Mouse (Mus musculus) cerebellum, adult 2 months (tissue): ENCODE measurements around the gene Fam129a. TPM values are rescaled to one million over a fixed set of nuclear protein-coding genes. Genes with fewer than 3 reads are reported as not detected.

Experiments
- DNase-seq, 2 experiments: peaks; one replicate each; pipeline ENCODE4 v3.0.0; 2021
- H3K27ac ChIP-seq: fragments of 200-500 bp; 2 replicates; pipeline ENCODE4 v1.5.1; 2012; ENCODE audit warnings: low read length, control low read depth, inconsistent platforms; ENCODE audit not compliant: insufficient read depth
- H3K27me3 ChIP-seq: fragments of 200-500 bp; 2 replicates; pipeline ENCODE4 v1.6.1; 2012; ENCODE audit warnings: inconsistent platforms, mild to moderate bottlenecking, low read length, moderate library complexity; ENCODE audit not compliant: control insufficient read depth, insufficient read depth
- H3K4me1 ChIP-seq: fragments of 200-500 bp; 2 replicates; pipeline ENCODE4 v1.6.1; 2011; ENCODE audit warnings: low read length; ENCODE audit not compliant: control insufficient read depth, insufficient read depth
- H3K4me3 ChIP-seq: fragments of 200-500 bp; replicated peaks from 2 replicates; pipeline ENCODE3; 2011; ENCODE audit warnings: mild to moderate bottlenecking, low read depth, low read length, control low read depth; ENCODE audit not compliant: insufficient read depth
- CTCF ChIP-seq: fragments of 200-500 bp; IDR thresholded peaks from 2 replicates; pipeline ENCODE4 v1.5.1; 2011; ENCODE audit warnings: low read depth, mild to moderate bottlenecking, control low read depth, low read length, moderate library complexity, borderline replicate concordance; ENCODE audit not compliant: insufficient read depth
- POLR2A ChIP-seq: fragments of 200-500 bp; IDR thresholded peaks from 2 replicates; pipeline ENCODE4 v1.6.1; 2011; ENCODE audit warnings: low read length, control low read depth, borderline replicate concordance; ENCODE audit not compliant: insufficient read depth
- WGBS: fragments of 180-500 bp; shearing (Covaris S2); methylation state at CpG from one replicate; pipeline ENCODE4 v1.1.7; 2018; 5-methylcytosine and 5-hydroxymethylcytosine counted together
- polyA plus RNA-seq: library from polyadenylated mRNA; depleted of rRNA; stranded (reverse); fragments of >200 nt; gene quantifications from 2 replicates; pipeline ENCODE4 v1.2.3, GENCODE M21; 2012

Gene Fam129a
- polyA plus RNA-seq, 1 experiment: 1.3 TPM

DNA sequence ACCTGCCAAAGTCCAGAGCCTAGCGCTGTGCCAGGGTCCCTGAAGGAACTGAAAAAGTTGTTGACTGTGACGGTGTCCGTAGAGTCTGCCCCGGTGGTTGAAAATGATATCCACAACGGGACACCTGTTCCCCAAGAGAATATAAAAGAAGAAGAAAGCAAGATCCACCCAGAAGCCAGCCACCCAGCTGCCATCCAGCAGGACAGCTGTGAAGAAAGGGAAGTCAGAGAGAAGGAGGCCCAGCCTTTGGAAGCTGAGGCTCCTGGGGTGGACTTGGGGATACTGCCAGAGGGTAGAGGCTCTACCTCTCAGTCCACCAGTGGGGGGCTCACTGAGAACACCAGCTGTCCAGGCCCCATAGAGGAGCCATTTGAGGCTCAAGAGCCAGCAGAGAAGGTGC lies 146.6 kb downstream of the Fam129a start:
- TF ChIP-seq CTCF: no peak
- TF ChIP-seq POLR2A: no peak
- DNase-seq: no peak
- H3K27ac ChIP-seq: no peak overlapping the region
- 85% methylated on average over 5 of the region's 5 CpGs for WGBS
- H3K4me1 ChIP-seq: peaks cover 17% of the 10 kb centered on the region
- no peak overlapping the region for H3K4me3 ChIP-seq
- no peaks in the 10 kb centered on the region for H3K27me3 ChIP-seq

DNA sequence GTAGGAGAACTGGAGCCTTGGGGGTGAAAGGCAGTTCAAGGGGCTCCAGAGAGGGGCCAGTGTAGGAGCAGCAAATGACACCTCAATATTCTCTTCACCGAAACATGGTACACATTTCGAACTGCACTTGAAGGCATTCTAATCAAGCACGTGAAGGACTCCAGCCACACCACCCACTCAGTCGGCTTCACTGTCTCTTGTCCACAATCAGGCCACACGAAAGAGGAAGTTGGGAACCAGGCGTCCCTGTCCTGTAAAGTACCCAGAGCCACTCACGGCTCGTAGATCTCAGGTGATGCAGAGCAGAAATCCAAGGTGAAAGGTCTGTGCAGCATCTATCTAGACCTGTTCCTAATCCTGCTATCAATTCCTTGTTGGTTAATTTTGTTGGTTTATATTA lies 147.6 kb downstream of the Fam129a start:
- no peak for DNase-seq
- no peak overlapping the region for H3K4me3 ChIP-seq
- TF ChIP-seq CTCF: no peak
- TF ChIP-seq POLR2A: no peak
- H3K27ac ChIP-seq: no peak overlapping the region
- peaks cover 17% of the 10 kb centered on the region for H3K4me1 ChIP-seq
- no peaks in the 10 kb centered on the region for H3K27me3 ChIP-seq
- 97% methylated on average over 8 of the region's 8 CpGs for WGBS

DNA sequence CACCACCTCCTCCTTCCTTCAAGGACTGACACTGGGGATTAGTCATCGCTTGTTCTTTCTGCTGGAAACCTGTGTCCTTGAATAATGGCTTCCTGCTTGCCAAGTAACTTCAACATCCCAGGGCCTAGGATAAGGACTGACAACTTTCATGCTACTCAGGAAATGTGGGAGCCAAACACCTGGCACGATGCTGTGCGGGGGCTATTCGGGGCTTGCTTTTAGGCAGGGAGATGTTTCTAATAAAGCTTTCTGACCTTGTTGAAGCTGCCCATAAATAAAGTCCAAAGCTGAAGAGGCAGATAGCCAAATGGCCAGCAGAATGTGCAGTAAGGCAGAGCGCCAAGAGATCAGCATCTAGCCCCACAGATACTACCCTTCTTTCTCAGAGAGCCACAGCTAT lies 148.9 kb downstream of the Fam129a start:
- TF ChIP-seq CTCF (no peak), POLR2A (no peak)
- Histone ChIP-seq H3K27ac (no peak overlapping the region), H3K4me1 (peaks cover 17% of the 10 kb centered on the region), H3K27me3 (no peaks in the 10 kb centered on the region), H3K4me3 (no peak overlapping the region)
- WGBS: 31% methylated on average over 5 of the region's 5 CpGs
- DNase-seq: peak in 1 of 2 experiments; percentile 18

DNA sequence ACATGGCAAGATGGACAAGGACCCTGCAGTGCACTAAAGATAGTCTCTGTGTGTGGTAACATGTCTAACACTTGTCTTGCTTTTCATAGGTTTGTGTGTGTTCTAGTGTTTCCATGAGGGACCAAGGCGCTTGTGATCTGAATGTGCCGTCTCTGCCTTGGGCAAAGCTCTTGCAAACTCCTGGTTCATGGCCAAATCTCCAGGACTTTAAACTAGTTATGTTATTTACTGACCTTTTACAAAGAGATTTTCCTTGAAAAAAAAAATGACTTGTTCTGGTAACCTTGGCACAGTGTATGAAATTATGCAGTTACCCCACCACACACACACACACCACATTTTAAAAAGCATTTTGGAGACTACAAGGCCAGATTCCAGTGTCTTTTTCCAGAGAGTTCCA lies 149.6 kb downstream of the Fam129a start:
- WGBS: 70% methylated on average over 2 of the region's 2 CpGs
- DNase-seq: no peak
- Histone ChIP-seq H3K27ac (no peak overlapping the region), H3K4me3 (no peak overlapping the region), H3K27me3 (no peaks in the 10 kb centered on the region), H3K4me1 (peaks cover 17% of the 10 kb centered on the region)
- TF ChIP-seq CTCF: no peak
- no peak for TF ChIP-seq POLR2A

DNA sequence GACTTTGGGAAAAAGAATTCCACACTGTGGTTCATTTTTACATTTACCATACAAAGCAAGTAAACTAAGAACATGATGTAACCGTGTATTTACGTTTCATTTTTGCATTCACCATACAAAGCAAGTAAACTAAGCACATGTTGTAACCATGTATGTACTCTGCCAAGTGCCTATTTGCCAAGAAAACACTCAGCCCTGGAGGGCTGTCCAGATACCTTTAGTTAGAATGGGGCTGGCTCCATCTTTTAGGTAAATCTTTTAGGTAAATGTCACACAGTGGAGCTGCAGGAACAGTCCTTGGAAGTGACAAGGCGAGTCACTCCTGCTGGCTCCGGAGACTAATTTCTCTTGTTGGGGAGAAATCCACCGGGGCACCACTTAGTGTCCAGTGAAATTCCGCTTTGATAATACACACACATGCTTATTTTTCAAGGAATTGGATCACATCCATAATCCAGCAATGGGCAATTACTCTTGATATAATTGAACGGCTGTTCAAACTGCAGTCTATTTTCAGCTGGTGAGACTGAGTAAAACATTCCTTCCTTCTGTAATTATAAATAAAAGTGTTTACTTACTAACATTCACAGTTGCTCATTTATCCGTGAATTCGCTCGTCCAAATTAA lies 150.5 kb downstream of the Fam129a start:
- 22% methylated on average over 10 of the region's 10 CpGs for WGBS
- no peak for TF ChIP-seq POLR2A
- no peak for TF ChIP-seq CTCF
- DNase-seq: peak in 1 of 2 experiments; percentile 6

DNA sequence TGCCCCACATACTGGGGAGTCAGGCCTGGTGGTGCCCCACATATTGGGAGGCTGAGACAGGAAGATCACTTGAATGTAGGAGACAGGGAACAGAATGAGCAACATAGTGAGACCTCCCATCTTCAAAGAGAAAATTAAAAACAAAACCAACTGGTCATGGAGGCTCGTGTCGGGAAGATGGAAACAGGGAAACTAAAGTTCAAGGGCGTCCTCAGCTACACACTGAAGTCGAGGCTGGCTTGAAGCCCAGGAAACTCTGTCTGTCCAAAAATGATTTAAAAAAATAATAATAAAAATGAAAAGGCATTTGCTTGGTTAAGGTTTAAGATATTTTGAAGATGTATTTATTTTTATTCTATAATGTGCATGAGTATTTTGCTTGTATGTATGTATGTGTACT lies 152.8 kb downstream of the Fam129a start:
- DNase-seq: no peak
- Histone ChIP-seq H3K4me3 (no peak overlapping the region), H3K27ac (no peak overlapping the region), H3K4me1 (peaks cover 17% of the 10 kb centered on the region), H3K27me3 (no peaks in the 10 kb centered on the region)
- TF ChIP-seq POLR2A: no peak
- 88% methylated on average over 4 of the region's 4 CpGs for WGBS

More for the DNA sequence above, 150.5 kb downstream of the Fam129a start:
- Histone ChIP-seq H3K27me3 (no peaks in the 10 kb centered on the region), H3K4me3 (no peak overlapping the region), H3K4me1 (peaks cover 17% of the 10 kb centered on the region), H3K27ac (no peak overlapping the region)

DNA sequence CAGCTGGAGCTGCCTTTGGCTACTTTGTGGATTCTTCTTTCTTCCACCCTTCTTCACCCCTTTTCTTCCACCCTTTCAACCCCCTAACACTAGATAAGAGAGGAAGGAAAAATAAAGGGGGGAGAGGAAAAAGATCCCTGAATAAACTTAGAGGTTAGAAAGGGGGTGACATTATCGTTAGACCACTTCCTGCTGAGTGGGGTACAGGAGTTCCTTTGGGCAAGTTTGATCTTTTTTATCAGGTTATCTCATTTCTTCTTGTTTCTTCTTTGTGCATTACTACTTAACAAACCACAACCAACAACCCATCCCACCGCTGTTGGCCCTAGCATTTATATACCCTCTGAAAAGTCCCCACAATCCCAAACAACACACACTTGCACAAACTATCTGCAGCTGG lies 154.6 kb downstream of the Fam129a start:
- H3K27ac ChIP-seq: no peak overlapping the region
- 86% methylated on average over 2 of the region's 2 CpGs for WGBS
- H3K4me3 ChIP-seq: no peak overlapping the region
- no peak for TF ChIP-seq POLR2A
- TF ChIP-seq CTCF: no peak
- H3K4me1 ChIP-seq: peaks cover 7% of the 10 kb centered on the region; the same call in 1 of the 2 replicates
- no peak for DNase-seq
- no peaks in the 10 kb centered on the region for H3K27me3 ChIP-seq

DNA sequence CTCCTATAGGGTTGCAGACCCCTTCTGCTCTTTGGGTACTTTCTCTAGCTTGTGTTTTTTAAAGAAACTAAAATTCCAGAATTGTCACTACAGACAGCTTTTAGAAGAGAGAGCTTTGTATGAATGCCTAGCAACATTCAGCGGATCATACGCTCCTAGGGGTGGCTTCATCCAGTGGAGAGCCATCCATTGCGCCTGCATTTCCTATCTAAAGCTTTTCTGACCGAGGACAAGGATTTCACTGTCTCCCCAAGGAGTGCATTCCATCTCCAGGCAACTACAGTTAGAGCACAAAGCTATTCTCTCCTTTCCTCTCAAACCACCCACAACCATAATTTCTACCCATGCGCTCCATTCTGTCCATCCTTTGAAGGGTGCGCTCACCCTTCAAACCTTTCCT lies 155.4 kb downstream of the Fam129a start:
- no peak overlapping the region for H3K4me3 ChIP-seq
- TF ChIP-seq CTCF: no peak
- TF ChIP-seq POLR2A: no peak
- 49% methylated on average over 6 of the region's 6 CpGs for WGBS
- H3K27me3 ChIP-seq: no peaks in the 10 kb centered on the region
- no peak overlapping the region for H3K27ac ChIP-seq
- H3K4me1 ChIP-seq: peaks cover 3% of the 10 kb centered on the region; the same call in 1 of the 2 replicates
- DNase-seq: no peak
